Mouse (Mus musculus): Measurements from ENCODE around the gene Megf6. TPM values are rescaled to one million over a fixed set of nuclear protein-coding genes. Genes with fewer than 3 reads are reported as not detected.

Megf6 gene
- total and polyA plus RNA-seq, 3 experiments, result not detected

DNA sequence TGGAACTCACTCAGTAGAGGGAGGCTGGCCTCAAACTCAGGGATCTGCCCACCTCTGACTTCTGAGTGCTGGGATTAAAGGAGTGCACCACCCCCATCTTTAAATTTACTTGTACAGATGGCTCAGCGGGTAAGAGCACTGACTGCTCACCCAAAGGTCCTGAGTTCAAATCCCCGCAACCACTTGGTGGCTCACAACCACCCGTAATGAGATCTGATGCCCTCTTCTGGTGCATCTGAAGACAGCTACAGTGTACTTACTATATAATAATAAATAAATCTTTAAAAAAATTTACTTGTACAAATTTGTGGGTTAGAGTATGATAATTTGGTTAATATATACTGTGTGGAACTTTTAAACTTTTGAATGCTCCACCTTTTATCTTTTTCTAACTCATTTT lies 25.8 kb upstream of the Megf6 start:
- Histone ChIP-seq H3K27ac (ENCODE audit: insufficient read depth, low read depth) (no peak overlapping the region), H3K9me3 (replicated peaks; ENCODE audit: low read length) (peaks cover 10% of the 10 kb centered on the region), H3K79me2 (replicated peaks; ENCODE audit: control insufficient read depth, extremely low read depth, insufficient read depth, poor library complexity, severe bottlenecking) (peaks cover 31% of the 10 kb centered on the region), H3K36me3 (replicated peaks in 1 of 2; ENCODE audit: control insufficient read depth in 1 of 2, insufficient read depth in 1 of 2, low read length in 1 of 2) (peaks cover 39 to 51% of the 10 kb centered on the region in 2 experiments), H3K9ac (ENCODE audit: insufficient read depth, low read depth) (no peak overlapping the region), H3K27me3 (replicated peaks) (peaks cover 21% of the 10 kb centered on the region), H3K4me2 (ENCODE audit: insufficient read depth, low read depth, poor library complexity, severe bottlenecking) (no peak overlapping the region), H3K4me1 (ENCODE audit: control insufficient read depth in 1 of 2, insufficient read depth in 2 of 2) (peaks cover 15 to 49% of the 10 kb centered on the region in 2 experiments), H3K4me3 (replicated peaks in 1 of 3; ENCODE audit: low read depth in 2 of 3, low read length in 2 of 3, poor library complexity in 1 of 3) (no peak overlapping the region)
- dilution Hi-C loops (cut with MboI; ENCODE audit: extremely low pct_ligation_motif_present, extremely low pct_unique_long_range_greater_than_20kb, low sequenced_read_pairs), result no loop called here
- in situ Hi-C loops (cut with MboI; ENCODE audit: low pct_ligation_motif_present, low pct_unique_long_range_greater_than_20kb, low sequenced_read_pairs), result loop anchor here (25.0 kb wide), 1 partner anchor 793 kb away; the partner anchor contains the start of gene Tnfrsf14
- DNase-seq (ENCODE audit: extremely low read depth), result no peak
- peak; percentile 15; the same call in 1 of the 2 replicates for TF ChIP-seq SMC3 (IDR thresholded peaks at IDR 0.05; ENCODE audit: low read depth, low read length)
- peak in 1 of 2 experiments; percentile 58; a peak in 2 of 4 replicates for TF ChIP-seq CTCF (conservative IDR thresholded peaks at IDR 0.05 in 1 of 2, IDR thresholded peaks at IDR 0.05 in 1 of 2; ENCODE audit: low read depth in 2 of 2, low read length in 2 of 2)
- no peak for TF ChIP-seq TBP (conservative IDR thresholded peaks at IDR 0.05; ENCODE audit: low read depth, low read length)
- no peak for TF ChIP-seq ELF1 (IDR thresholded peaks at IDR 0.05; ENCODE audit: low read depth, low read length)

DNA sequence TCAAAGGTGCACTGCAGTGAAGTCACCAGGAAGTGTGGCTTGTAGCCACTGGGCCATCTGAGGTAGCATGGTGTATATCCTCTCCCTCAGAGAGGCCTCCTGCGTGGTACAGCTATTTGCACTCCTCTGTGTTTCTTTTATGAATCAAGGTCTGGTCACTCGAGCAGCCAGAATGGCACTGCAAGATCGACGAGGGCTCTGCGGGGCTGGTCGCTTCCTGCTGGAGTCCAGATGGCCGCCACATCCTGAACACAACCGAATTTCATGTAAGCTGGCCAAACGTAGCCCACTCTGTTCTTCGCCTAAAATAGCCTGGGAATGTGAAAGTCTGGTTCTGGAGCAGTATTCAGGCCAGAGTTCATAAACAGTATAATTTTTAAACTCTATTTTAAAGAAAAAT lies 24.2 kb upstream of the Megf6 start:
- dilution Hi-C loops (cut with MboI; ENCODE audit: extremely low pct_ligation_motif_present, extremely low pct_unique_long_range_greater_than_20kb, low sequenced_read_pairs) (no loop called here), in situ Hi-C loops (cut with MboI; ENCODE audit: low pct_ligation_motif_present, low pct_unique_long_range_greater_than_20kb, low sequenced_read_pairs) (loop anchor here (25.0 kb wide), 1 partner anchor 791 kb away; the partner anchor contains the start of gene Tnfrsf14)
- H3K36me3 ChIP-seq (replicated peaks in 1 of 2; ENCODE audit: control insufficient read depth in 1 of 2, insufficient read depth in 1 of 2, low read length in 1 of 2), result peaks cover 53 to 66% of the 10 kb centered on the region in 2 experiments
- H3K9me3 ChIP-seq (replicated peaks; ENCODE audit: low read length), result peaks cover 1% of the 10 kb centered on the region
- no peak overlapping the region for H3K9ac ChIP-seq (ENCODE audit: insufficient read depth, low read depth)
- H3K27me3 ChIP-seq (replicated peaks), result peaks cover 5% of the 10 kb centered on the region
- H3K27ac ChIP-seq (ENCODE audit: insufficient read depth, low read depth), result no peak overlapping the region
- H3K4me2 ChIP-seq (ENCODE audit: insufficient read depth, low read depth, poor library complexity, severe bottlenecking), result no peak overlapping the region
- no peak for TF ChIP-seq MAFK (IDR thresholded peaks at IDR 0.05; ENCODE audit: insufficient replicate concordance, low read length)
- no peak for DNase-seq (ENCODE audit: extremely low read depth)
- H3K4me1 ChIP-seq (ENCODE audit: control insufficient read depth in 1 of 2, insufficient read depth in 2 of 2), result peaks cover 8 to 33% of the 10 kb centered on the region in 2 experiments
- no peak overlapping the region for H3K4me3 ChIP-seq (replicated peaks in 1 of 3; ENCODE audit: low read depth in 2 of 3, low read length in 2 of 3, poor library complexity in 1 of 3)
- peaks cover 31% of the 10 kb centered on the region for H3K79me2 ChIP-seq (replicated peaks; ENCODE audit: control insufficient read depth, extremely low read depth, insufficient read depth, poor library complexity, severe bottlenecking)

DNA sequence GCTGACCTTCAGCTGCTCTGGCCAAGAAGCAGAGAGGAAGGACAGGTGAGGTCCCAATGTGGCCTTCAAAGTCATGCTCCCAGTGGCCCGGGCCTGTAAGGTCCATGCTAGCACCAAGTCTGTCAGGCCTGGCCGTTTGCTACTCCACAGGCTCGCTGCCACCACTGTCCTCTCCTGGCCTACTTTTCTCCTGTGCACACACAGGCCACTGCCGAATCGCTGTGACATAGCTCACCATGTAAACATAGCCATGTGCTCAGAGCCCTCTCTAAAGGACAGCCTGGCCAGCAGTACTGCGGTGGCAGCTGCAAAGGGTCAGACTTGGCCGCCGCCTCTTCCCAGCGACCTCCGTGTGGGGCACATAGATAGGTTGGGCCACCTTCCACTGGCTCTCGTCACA lies 16.4 kb upstream of the Megf6 start:
- dilution Hi-C loops (cut with MboI; ENCODE audit: extremely low pct_ligation_motif_present, extremely low pct_unique_long_range_greater_than_20kb, low sequenced_read_pairs) (no loop called here), in situ Hi-C loops (cut with MboI; ENCODE audit: low pct_ligation_motif_present, low pct_unique_long_range_greater_than_20kb, low sequenced_read_pairs) (no loop called here)
- Histone ChIP-seq H3K27me3 (replicated peaks) (no peaks in the 10 kb centered on the region), H3K9me3 (replicated peaks; ENCODE audit: low read length) (no peaks in the 10 kb centered on the region), H3K79me2 (replicated peaks; ENCODE audit: control insufficient read depth, extremely low read depth, insufficient read depth, poor library complexity, severe bottlenecking) (no peaks in the 10 kb centered on the region; the same call in 1 of the 2 replicates), H3K4me2 (ENCODE audit: insufficient read depth, low read depth, poor library complexity, severe bottlenecking) (no peak overlapping the region), H3K36me3 (replicated peaks in 1 of 2; ENCODE audit: control insufficient read depth in 1 of 2, insufficient read depth in 1 of 2, low read length in 1 of 2) (peaks cover 91 to 96% of the 10 kb centered on the region in 2 experiments), H3K27ac (ENCODE audit: insufficient read depth, low read depth) (no peak overlapping the region), H3K9ac (ENCODE audit: insufficient read depth, low read depth) (no peak overlapping the region), H3K4me3 (replicated peaks in 1 of 3; ENCODE audit: low read depth in 2 of 3, low read length in 2 of 3, poor library complexity in 1 of 3) (no peak overlapping the region), H3K4me1 (ENCODE audit: control insufficient read depth in 1 of 2, insufficient read depth in 2 of 2) (peaks cover 7 to 26% of the 10 kb centered on the region in 2 experiments)
- no peak for TF ChIP-seq MAX (IDR thresholded peaks at IDR 0.05; ENCODE audit: low read length)
- TF ChIP-seq CHD2 (IDR thresholded peaks at IDR 0.05; ENCODE audit: low read length), result no peak
- no peak for TF ChIP-seq JUN (IDR thresholded peaks at IDR 0.05; ENCODE audit: insufficient read depth, low read depth, low read length)
- no peak for TF ChIP-seq TCF12 (IDR thresholded peaks at IDR 0.05; ENCODE audit: low read depth, low read length)
- TF ChIP-seq MYC (IDR thresholded peaks at IDR 0.05; ENCODE audit: low read depth, low read length), result no peak
- no peak for TF ChIP-seq NELFE (IDR thresholded peaks at IDR 0.05; ENCODE audit: low read depth, low read length)
- TF ChIP-seq MAFK (IDR thresholded peaks at IDR 0.05; ENCODE audit: insufficient replicate concordance, low read length), result no peak
- no peak for TF ChIP-seq RAD21 (IDR thresholded peaks at IDR 0.05; ENCODE audit: low read depth, low read length)
- TF ChIP-seq ZKSCAN1 (IDR thresholded peaks at IDR 0.05; ENCODE audit: borderline replicate concordance, low read depth, low read length), result no peak
- TF ChIP-seq MAZ (IDR thresholded peaks at IDR 0.05; ENCODE audit: low read depth, low read length), result no peak
- no peak for DNase-seq (ENCODE audit: extremely low read depth)

Measured in CH12.LX (cell line).